Mouse (Mus musculus) olfactory bulb, adult 2 months (tissue): ENCODE data around the gene Bmp8b.

Experiments
- CTCF ChIP-seq: fragments of 200-500 bp; IDR thresholded peaks from 2 replicates; pipeline ENCODE4 v1.5.1; 2012; ENCODE audit warnings: low read depth, mild to moderate bottlenecking, low read length, moderate library complexity; ENCODE audit not compliant: insufficient read depth
- POLR2A ChIP-seq: fragments of 200-500 bp; IDR thresholded peaks from 2 replicates; pipeline ENCODE4 v1.6.1; 2012; ENCODE audit warnings: mild to moderate bottlenecking, low read depth, low read length, moderate library complexity; ENCODE audit not compliant: insufficient read depth

DNA sequence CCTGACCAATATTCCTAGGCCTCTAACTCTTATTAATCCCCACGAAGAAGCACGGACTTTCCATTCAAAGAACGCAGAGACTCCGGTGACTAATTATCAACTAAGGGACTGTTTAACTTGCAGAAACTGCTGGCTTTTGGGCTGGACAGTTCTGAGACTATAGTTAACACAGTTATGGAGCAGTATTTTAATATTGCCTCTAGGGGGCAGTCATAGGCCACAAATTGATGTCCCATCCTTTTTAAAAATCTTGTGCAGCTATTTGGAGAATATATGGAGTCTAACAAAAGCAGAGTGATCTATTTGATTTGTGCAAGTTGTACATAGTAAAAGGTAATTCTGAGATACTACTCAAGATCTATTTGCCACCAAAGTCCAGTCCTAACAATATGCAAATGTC, 50.0 kb downstream of the Bmp8b start:
- TF ChIP-seq POLR2A (no peak), CTCF (no peak)
